Mouse (Mus musculus) heart, adult 10 weeks (tissue): Measurements from ENCODE around the gene Gm17571. TPM values are rescaled to one million over a fixed set of nuclear protein-coding genes. Genes with fewer than 3 reads are reported as not detected.

Source experiments
- polyA plus RNA-seq: library from polyadenylated mRNA; stranded (reverse); fragments of 350-450 nt; fragmentation: Illumina TruSeq; extraction: RNeasy Lipid Tissue Mini Kit (QIAGEN cat#74804); gene quantifications from one replicate; pipeline ENCODE4 v1.2.3, GENCODE M21; 2014; ENCODE audit warnings: low read depth, low replicate concordance

Gm17571 gene
- not detected for polyA plus RNA-seq

DNA sequence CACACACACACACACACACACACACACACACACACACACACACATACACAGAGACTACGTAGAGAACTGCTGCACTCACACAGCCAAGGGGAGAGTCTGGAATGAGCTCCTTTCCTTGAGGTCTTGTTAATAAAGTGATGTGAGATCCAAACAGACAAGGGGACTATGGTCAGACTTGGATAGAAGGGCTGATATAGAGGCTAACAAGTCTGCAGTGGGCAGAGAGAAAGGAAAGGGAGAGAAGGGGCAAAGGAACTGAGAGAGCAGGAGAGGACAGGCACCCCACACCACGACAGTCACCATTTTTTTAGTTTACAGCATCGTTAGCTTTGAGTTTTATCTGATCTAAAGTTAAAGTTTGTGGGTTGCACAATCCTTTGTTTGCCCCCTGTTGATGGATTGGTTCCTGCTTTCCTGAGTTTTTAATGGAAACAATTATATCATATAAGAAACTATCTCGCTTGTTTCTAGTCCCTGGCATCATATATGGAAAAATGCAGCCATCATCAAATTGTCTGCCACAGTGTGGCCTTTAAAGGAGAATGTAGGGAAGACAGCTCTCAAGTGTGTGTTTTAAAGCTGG lies at the start of gene Gm17571:
Gm17571 (minus strand) TSS at position 51 of the 583 bp plus-strand sequence.

Other genes with a start within 250 kb of the Gm17571 start
- gene Jrkl, start 200.9 kb downstream of the Gm17571 start, polyA plus RNA-seq, result 7.1 TPM
- 13.7 TPM for gene Ccdc82, start 199.8 kb downstream of the Gm17571 start, polyA plus RNA-seq
- 5.7 TPM for gene Maml2, start 148.8 kb downstream of the Gm17571 start, polyA plus RNA-seq